Mouse (Mus musculus) MEL (cell line): Measurements from ENCODE around the gene Tmbim1. TPM values are rescaled to one million over a fixed set of nuclear protein-coding genes. Genes with fewer than 3 reads are reported as not detected.

ENCODE experiments used
- DNase-seq: peaks from one replicate; pipeline ENCODE4 v3.0.0; 2011; ENCODE audit warnings: low read depth, low spot score
- H3K27ac ChIP-seq: 2 replicates; pipeline ENCODE4 v1.5.1; 2012; ENCODE audit warnings: low read depth, mild to moderate bottlenecking, control low read depth, low read length, moderate library complexity; ENCODE audit not compliant: control insufficient read depth
- H3K27me3 ChIP-seq, 2 experiments: fragments of 150-350 bp in 1 of 2; sonication (generic) in 1 of 2; 2 replicates each; pipeline ENCODE4 v1.6.1; 2012; ENCODE audit warnings: low read length in 2 of 2, mild to moderate bottlenecking in 2 of 2, improper control_type of control experiment in 1 of 2, moderate library complexity in 1 of 2; ENCODE audit not compliant: insufficient read depth in 2 of 2, control insufficient read depth in 1 of 2
- H3K36me3 ChIP-seq, 2 experiments: 2 replicates each; pipeline ENCODE4 v1.6.1; 2012 to 2014; ENCODE audit warnings: low read length in 2 of 2, improper control_type of control experiment in 1 of 2, inconsistent platforms in 1 of 2, mild to moderate bottlenecking in 1 of 2; ENCODE audit not compliant: insufficient read depth in 2 of 2, control insufficient read depth in 1 of 2
- H3K4me1 ChIP-seq, 2 experiments: fragments of 150-350 bp in 1 of 2; sonication (generic) in 1 of 2; 2 replicates each; pipeline ENCODE4 v1.6.1; 2012; ENCODE audit warnings: low read length in 2 of 2, improper control_type of control experiment in 1 of 2, mild to moderate bottlenecking in 1 of 2; ENCODE audit not compliant: insufficient read depth in 2 of 2, control insufficient read depth in 1 of 2
- H3K4me3 ChIP-seq, 2 experiments: fragments of 150-350 bp in 1 of 2; sonication (generic) in 1 of 2; 2 replicates each; pipeline ENCODE4 v1.5.1; 2012; ENCODE audit warnings: low read depth in 2 of 2, low read length in 2 of 2, mild to moderate bottlenecking in 2 of 2, moderate library complexity in 2 of 2, control low read depth in 1 of 2, improper control_type of control experiment in 1 of 2; ENCODE audit not compliant: control insufficient read depth in 1 of 2, insufficient read depth in 1 of 2
- H3K79me2 ChIP-seq: 2 replicates; pipeline ENCODE4 v1.6.1; 2012; ENCODE audit warnings: mild to moderate bottlenecking, low read length, moderate library complexity; ENCODE audit not compliant: control insufficient read depth, poor library complexity, insufficient read depth
- H3K9ac ChIP-seq: 2 replicates; pipeline ENCODE4 v1.6.1; 2012; ENCODE audit warnings: low read depth, mild to moderate bottlenecking, control low read depth, low read length, moderate library complexity; ENCODE audit not compliant: control insufficient read depth, poor library complexity, severe bottlenecking
- H3K9me3 ChIP-seq: fragments of 150-350 bp; sonication (generic); replicated peaks from 2 replicates; pipeline ENCODE4 v1.6.1; 2012; ENCODE audit warnings: mild to moderate bottlenecking, low read length, improper control_type of control experiment, moderate library complexity; ENCODE audit not compliant: insufficient read depth
- BHLHE40 ChIP-seq: IDR thresholded peaks from 2 replicates; pipeline ENCODE4 v1.6.1; 2012; ENCODE audit warnings: low read depth, mild to moderate bottlenecking, inconsistent platforms, low read length, improper control_type of control experiment, borderline replicate concordance
- CHD1 ChIP-seq: IDR thresholded peaks from 2 replicates; pipeline ENCODE4 v1.6.1; 2012; ENCODE audit warnings: low read depth, mild to moderate bottlenecking, inconsistent platforms, low read length, improper control_type of control experiment
- CHD2 ChIP-seq: IDR thresholded peaks from 2 replicates; pipeline ENCODE4 v1.6.1; 2011; ENCODE audit warnings: low read length, improper control_type of control experiment
- CTCF ChIP-seq, 3 experiments: IDR thresholded peaks in 2 of 3; conservative IDR thresholded peaks in 1 of 3; 2 replicates each; pipeline ENCODE4 v1.5.1; 2011 to 2012; ENCODE audit warnings: low read length in 3 of 3, low read depth in 2 of 3, mild to moderate bottlenecking in 2 of 3, improper control_type of control experiment in 1 of 3, inconsistent platforms in 1 of 3, mixed read lengths in 1 of 3, moderate library complexity in 1 of 3; ENCODE audit not compliant: control insufficient read depth in 1 of 3, insufficient read depth in 1 of 3, poor library complexity in 1 of 3, severe bottlenecking in 1 of 3
- ELF1 ChIP-seq: IDR thresholded peaks from 2 replicates; pipeline ENCODE4 v1.6.1; 2014; ENCODE audit warnings: low read depth, mild to moderate bottlenecking, inconsistent platforms, low read length, improper control_type of control experiment, moderate library complexity
- EP300 ChIP-seq, 2 experiments: IDR thresholded peaks; 2 replicates each; pipeline ENCODE4 v1.6.1; 2011; ENCODE audit warnings: improper control_type of control experiment in 2 of 2, low read length in 2 of 2, low read depth in 1 of 2, mild to moderate bottlenecking in 1 of 2
- GATA1 ChIP-seq: IDR thresholded peaks from 2 replicates; pipeline ENCODE4 v1.6.1; 2011; ENCODE audit warnings: low read depth, low read length, improper control_type of control experiment
- HCFC1 ChIP-seq: IDR thresholded peaks from 2 replicates; pipeline ENCODE4 v1.6.1; 2012; ENCODE audit warnings: low read depth, mild to moderate bottlenecking, inconsistent platforms, low read length, improper control_type of control experiment, moderate library complexity
- KAT2A ChIP-seq: conservative IDR thresholded peaks from 2 replicates; pipeline ENCODE4 v1.6.1; 2012; ENCODE audit warnings: low read depth, low read length, improper control_type of control experiment, inconsistent platforms
- MAZ ChIP-seq: IDR thresholded peaks from 2 replicates; pipeline ENCODE4 v1.6.1; 2012; ENCODE audit warnings: low read depth, mild to moderate bottlenecking, inconsistent platforms, low read length, improper control_type of control experiment
- MEF2A ChIP-seq: IDR thresholded peaks from 2 replicates; pipeline ENCODE4 v1.6.1; 2014; ENCODE audit warnings: low read depth, mild to moderate bottlenecking, inconsistent platforms, low read length, improper control_type of control experiment; ENCODE audit not compliant: poor library complexity, insufficient replicate concordance, severe bottlenecking; ENCODE audit errors: extremely low read depth
- MYC ChIP-seq: IDR thresholded peaks from 2 replicates; pipeline ENCODE4 v1.6.1; 2011; ENCODE audit warnings: low read depth, mild to moderate bottlenecking, low read length, improper control_type of control experiment, moderate library complexity
- POLR2AphosphoS2 ChIP-seq: IDR thresholded peaks from 2 replicates; pipeline ENCODE4 v1.6.1; 2011; ENCODE audit warnings: low read length, improper control_type of control experiment
- POLR2AphosphoS5 ChIP-seq: IDR thresholded peaks from 2 replicates; pipeline ENCODE4 v1.6.1; 2012; ENCODE audit warnings: low read depth, borderline replicate concordance, mild to moderate bottlenecking, inconsistent platforms, low read length, moderate library complexity, mixed read lengths
- RAD21 ChIP-seq: IDR thresholded peaks from 2 replicates; pipeline ENCODE4 v1.6.1; 2011; ENCODE audit warnings: mild to moderate bottlenecking, low read depth, low read length, improper control_type of control experiment
- RCOR1 ChIP-seq: IDR thresholded peaks from 2 replicates; pipeline ENCODE4 v1.6.1; 2012; ENCODE audit warnings: low read depth, mild to moderate bottlenecking, inconsistent platforms, low read length, improper control_type of control experiment
- SIN3A ChIP-seq: IDR thresholded peaks from 2 replicates; pipeline ENCODE4 v1.6.1; 2012; ENCODE audit warnings: low read length, improper control_type of control experiment, inconsistent platforms
- SMC3 ChIP-seq: IDR thresholded peaks from 2 replicates; pipeline ENCODE4 v1.6.1; 2011; ENCODE audit warnings: low read depth, low read length, improper control_type of control experiment
- TBP ChIP-seq: IDR thresholded peaks from 2 replicates; pipeline ENCODE4 v1.8.0; 2011; ENCODE audit warnings: low read depth, low read length, improper control_type of control experiment
- UBTF ChIP-seq: IDR thresholded peaks from 2 replicates; pipeline ENCODE4 v1.6.1; 2012; ENCODE audit warnings: low read depth, mild to moderate bottlenecking, inconsistent platforms, low read length, improper control_type of control experiment, moderate library complexity, borderline replicate concordance; ENCODE audit not compliant: insufficient read depth
- USF1 ChIP-seq: IDR thresholded peaks from 2 replicates; pipeline ENCODE4 v1.6.1; 2014; ENCODE audit warnings: low read depth, mild to moderate bottlenecking, inconsistent platforms, low read length, improper control_type of control experiment, moderate library complexity
- USF2 ChIP-seq, 2 experiments: IDR thresholded peaks; 2 replicates each; pipeline ENCODE4 v1.6.1; 2011 to 2012; ENCODE audit warnings: improper control_type of control experiment in 2 of 2, low read length in 2 of 2, borderline replicate concordance in 1 of 2, inconsistent platforms in 1 of 2, low read depth in 1 of 2, mild to moderate bottlenecking in 1 of 2; ENCODE audit not compliant: insufficient read depth in 1 of 2
- ZMIZ1 ChIP-seq: IDR thresholded peaks from 2 replicates; pipeline ENCODE4 v1.6.1; 2012; ENCODE audit warnings: low read depth, mild to moderate bottlenecking, inconsistent platforms, low read length, improper control_type of control experiment, moderate library complexity
- ZNF384 ChIP-seq: IDR thresholded peaks from 2 replicates; pipeline ENCODE4 v1.6.1; 2012; ENCODE audit warnings: low read depth, mild to moderate bottlenecking, inconsistent platforms, low read length, improper control_type of control experiment
- polyA plus RNA-seq, 2 experiments: library from polyadenylated mRNA; stranded (reverse) in 1 of 2; unstranded in 1 of 2; fragments of >175 nt in 1 of 2; fragments of >200 nt in 1 of 2; gene quantifications; 2 replicates each; pipeline versions ENCODE4 v1.2.1 to v1.2.4; 2012; ENCODE audit warnings: low replicate concordance in 2 of 2, low read depth in 1 of 2; ENCODE audit not compliant: insufficient read length in 2 of 2, insufficient read depth in 1 of 2, missing spikeins in 1 of 2
- total RNA-seq: library from RNA; depleted of rRNA; stranded (reverse); fragments of 300-350 nt; gene quantifications from 2 replicates; pipeline ENCODE4 v1.2.3, GENCODE M21; 2012

Gene Tmbim1
- total and polyA plus RNA-seq, 3 experiments = 13.0 to 20.8 TPM; not detected in 1

- Histone ChIP-seq H3K9me3 (no peaks in the 10 kb centered on the region), H3K79me2 (no peaks in the 10 kb centered on the region), H3K36me3 (no peaks in the 10 kb centered on the region), H3K4me1 (peaks cover 2 to 4% of the 10 kb centered on the region in 2 experiments; a peak in 1 of 4 replicates), H3K4me3 (no peak overlapping the region), H3K27me3 (no peaks in the 10 kb centered on the region), H3K9ac (no peak overlapping the region), H3K27ac (no peak overlapping the region)
- TF ChIP-seq GATA1 = no peak
- TF ChIP-seq EP300 (IDR thresholded peaks at IDR 0.05; ENCODE audit: low read depth in 1 of 2, low read length in 2 of 2) = no peak
- TF ChIP-seq ZMIZ1 = no peak
- TF ChIP-seq MAZ = no peak
- TF ChIP-seq UBTF = no peak
- TF ChIP-seq CHD1 = no peak
- no peak for TF ChIP-seq ZNF384
- DNase-seq = no peak
These were observed 31.9 kb upstream of the Tmbim1 start for GRCm38 (mm10) chr1:74337241-74337771.

- no peaks in the 10 kb centered on the region for H3K27me3 ChIP-seq
- H3K4me3 ChIP-seq = no peak overlapping the region
- H3K4me1 ChIP-seq = peaks cover 8 to 19% of the 10 kb centered on the region in 2 experiments
- peaks cover 0 to 13% of the 10 kb centered on the region in 2 experiments; a peak in 2 of 4 replicates for H3K36me3 ChIP-seq
- no peak overlapping the region for H3K9ac ChIP-seq
- no peak for DNase-seq
- no peaks in the 10 kb centered on the region for H3K9me3 ChIP-seq
- H3K79me2 ChIP-seq = no peaks in the 10 kb centered on the region
- TF ChIP-seq UBTF (no peak), MYC (no peak), TBP (no peak), CHD1 (no peak)
- H3K27ac ChIP-seq = no peak overlapping the region
These were observed 30.2 kb upstream of the Tmbim1 start for GRCm38 (mm10) chr1:74335436-74336170.

GRCm38 (mm10) chr1:74335033-74335432 is 29.6 kb upstream of the Tmbim1 start:
- H3K27ac ChIP-seq = no peak overlapping the region
- no peak overlapping the region for H3K9ac ChIP-seq
- no peak overlapping the region for H3K4me3 ChIP-seq
- no peak for DNase-seq
- no peaks in the 10 kb centered on the region for H3K27me3 ChIP-seq
- peaks cover 0 to 13% of the 10 kb centered on the region in 2 experiments; a peak in 2 of 4 replicates for H3K36me3 ChIP-seq
- no peaks in the 10 kb centered on the region for H3K9me3 ChIP-seq
- peaks cover 10 to 24% of the 10 kb centered on the region in 2 experiments for H3K4me1 ChIP-seq
- TF ChIP-seq USF1 (no peak), CTCF (IDR thresholded peaks at IDR 0.05 in 2 of 3, conservative IDR thresholded peaks at IDR 0.05 in 1 of 3; ENCODE audit: control insufficient read depth in 1 of 3, insufficient read depth in 1 of 3, low read depth in 2 of 3, low read length in 3 of 3, poor library complexity in 1 of 3, severe bottlenecking in 1 of 3) (no peak), POLR2AphosphoS5 (no peak), POLR2AphosphoS2 (no peak), USF2 (IDR thresholded peaks at IDR 0.05; ENCODE audit: borderline replicate concordance in 1 of 2, insufficient read depth in 1 of 2, low read depth in 1 of 2, low read length in 2 of 2) (no peak), RAD21 (no peak), MAZ (no peak), SMC3 (no peak), RCOR1 (no peak), MEF2A (no peak), ELF1 (no peak), HCFC1 (no peak), CHD2 (no peak), KAT2A (no peak), BHLHE40 (no peak), SIN3A (no peak)
- no peaks in the 10 kb centered on the region for H3K79me2 ChIP-seq
